In the genomic region with DNA sequence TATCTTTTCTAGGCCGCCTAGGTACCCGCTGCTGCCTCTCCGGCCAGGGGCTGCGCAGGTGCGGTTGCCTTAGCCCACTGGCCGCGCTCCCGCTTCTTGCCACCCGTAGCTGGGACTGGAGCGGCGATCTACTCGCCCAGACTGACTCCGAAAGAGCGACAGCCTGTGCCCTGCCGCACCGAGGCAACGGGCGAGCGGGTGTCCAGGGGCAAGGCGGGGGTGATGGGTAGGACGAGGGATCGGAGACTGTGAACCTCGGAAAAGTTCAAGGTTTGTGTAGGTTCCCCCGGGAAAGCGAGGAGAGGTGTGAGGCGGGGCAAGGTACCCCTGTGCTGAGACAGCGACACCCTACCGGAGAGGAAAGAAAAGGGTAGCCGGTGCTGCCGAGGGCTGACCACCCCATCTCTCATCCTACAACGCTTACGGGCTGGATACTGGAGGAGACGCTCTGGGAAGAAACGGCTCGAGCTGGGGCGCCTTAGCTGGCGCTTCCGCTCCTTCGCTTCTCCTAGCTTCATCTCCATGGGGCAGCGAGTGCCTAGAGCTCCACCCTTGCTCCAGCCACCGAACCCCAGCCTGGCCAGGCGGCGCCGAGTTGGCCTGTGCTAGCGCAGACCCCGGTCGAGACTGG, we compare ENCODE assay signal across 8 mouse cellular contexts. TPM values are rescaled to one million over a fixed set of nuclear protein-coding genes. Genes with fewer than 3 reads are reported as not detected.
DNase-seq lines count a peak whose midpoint lies in the region; ATAC-seq and TF ChIP-seq lines count a peak whose summit lies in the region.

No protein-coding gene starts in this region.

- no peak for TF ChIP-seq POLR2A in spleen, adult 2 months (IDR thresholded peaks at IDR 0.05; ENCODE audit: low read depth, low read length)

- no peak for TF ChIP-seq EP300 in stomach, postnatal 0 days (optimal IDR thresholded peaks at IDR 0.05)

- H3K9ac ChIP-seq in liver, embryonic 15.5 days: no peak overlapping the region
- peak overlapping the region; percentile 5; the same call in 1 of the 2 replicates for H3K9ac ChIP-seq in stomach, postnatal 0 days (ENCODE audit: low read length)

- DNase-seq in gastrocnemius, adult 2 months: no peak
- no peak for DNase-seq in gastrocnemius, adult 18-20 months (ENCODE audit: low spot score)
- no peak for DNase-seq in spleen, adult 2 months (ENCODE audit: low read depth in 1 of 2, low spot score in 2 of 2)
- DNase-seq in spleen, postnatal 14 days (ENCODE audit: low spot score in 2 of 2): no peak
- DNase-seq in frontal cortex, postnatal 36 days (ENCODE audit: low spot score in 2 of 2): peak; percentile 13 to 27
- no peak for DNase-seq in stomach, postnatal 0 days (ENCODE audit: low spot score)
- no peak for DNase-seq in gastrocnemius, postnatal 36 days

- H3K27me3 ChIP-seq in spleen, adult 2 months (ENCODE audit: control insufficient read depth, insufficient read depth, low read length): peaks cover 33% of the 10 kb centered on the region
- H3K27me3 ChIP-seq in liver, embryonic 15.5 days: peaks cover 87% of the 10 kb centered on the region
- peaks cover 13% of the 10 kb centered on the region for H3K27me3 ChIP-seq in stomach, postnatal 0 days (ENCODE audit: control insufficient read depth, insufficient read depth, low read length)

- peak overlapping the region; percentile 65 for H3K4me3 ChIP-seq in gastrocnemius, adult 2 months
- peak overlapping the region; percentile 24; the same call in 1 of the 2 replicates for H3K4me3 ChIP-seq in spleen, adult 2 months (ENCODE audit: extremely low read depth, insufficient read depth, insufficient read length)
- peak overlapping the region; percentile 24; the same call in 1 of the 2 replicates for H3K4me3 ChIP-seq in liver, embryonic 15.5 days (replicated peaks)
- H3K4me3 ChIP-seq in stomach, postnatal 0 days (ENCODE audit: low read depth, low read length): peak overlapping the region; percentile 48

- intact Hi-C loops in gastrocnemius, adult 2 months (cut with DNase I): no loop called here
- intact Hi-C loops in gastrocnemius, postnatal 36 days (cut with DNase I): no loop called here

- H3K4me2 ChIP-seq in liver, embryonic 15.5 days: peak overlapping the region; percentile 32
- peak overlapping the region; percentile 67 for H3K4me2 ChIP-seq in stomach, postnatal 0 days (replicated peaks; ENCODE audit: low read depth)

- H3K36me3 ChIP-seq in spleen, adult 2 months (ENCODE audit: control insufficient read depth, insufficient read depth, low read length): no peaks in the 10 kb centered on the region
- no peaks in the 10 kb centered on the region for H3K36me3 ChIP-seq in liver, embryonic 15.5 days (replicated peaks)
- H3K36me3 ChIP-seq in stomach, postnatal 0 days (ENCODE audit: control insufficient read depth, insufficient read depth, low read length): no peaks in the 10 kb centered on the region

- no peaks in the 10 kb centered on the region for H3K9me3 ChIP-seq in liver, embryonic 15.5 days (replicated peaks)
- H3K9me3 ChIP-seq in stomach, postnatal 0 days (ENCODE audit: control insufficient read depth, low read length): no peaks in the 10 kb centered on the region

- peaks cover 15% of the 10 kb centered on the region; the same call in 1 of the 2 replicates for H3K4me1 ChIP-seq in spleen, adult 2 months (ENCODE audit: control insufficient read depth, insufficient read depth, insufficient read length)
- no peaks in the 10 kb centered on the region for H3K4me1 ChIP-seq in liver, embryonic 15.5 days (replicated peaks)
- 0 out of 2 replicates have a peak, but pooled peaks cover 4% of the 10 kb centered on the region for H3K4me1 ChIP-seq in stomach, postnatal 0 days (replicated peaks; ENCODE audit: control insufficient read depth, insufficient read depth)

- ATAC-seq in liver, embryonic 15.5 days (ENCODE audit: insufficient read depth): no peak
- no peak for ATAC-seq in stomach, postnatal 0 days (ENCODE audit: low FRiP score, low TSS enrichment)

- 4% methylated on average over 47 of the region's 47 CpGs for WGBS in spleen, adult 2 months
- WGBS in liver, embryonic 15.5 days (ENCODE audit: insufficient replicate concordance): 1% methylated on average over 47 of the region's 47 CpGs
- under 1% methylated on average over 43 of the region's 47 CpGs for WGBS in stomach, postnatal 0 days

- no peak for TF ChIP-seq CTCF in gastrocnemius, adult 2 months (IDR thresholded peaks at IDR 0.05)
- no peak for TF ChIP-seq CTCF in spleen, adult 2 months (IDR thresholded peaks at IDR 0.05; ENCODE audit: extremely low read depth, insufficient read depth, insufficient read length, insufficient replicate concordance)
- TF ChIP-seq CTCF in stomach, postnatal 0 days (IDR thresholded peaks at IDR 0.05; ENCODE audit: low read depth): no peak

- H3K27ac ChIP-seq in gastrocnemius, adult 2 months: no peak overlapping the region
- H3K27ac ChIP-seq in spleen, adult 2 months (ENCODE audit: insufficient read depth, low read length): no peak overlapping the region
- H3K27ac ChIP-seq in liver, embryonic 15.5 days (replicated peaks): no peak overlapping the region
- no peak overlapping the region for H3K27ac ChIP-seq in stomach, postnatal 0 days (replicated peaks)

RNA-seq across cellular contexts. Expression of a gene that starts 0.9 kb away (rescaled TPM):
- not detected for total RNA-seq in gastrocnemius, adult 2 months (2021)
- not detected for total RNA-seq in gastrocnemius, adult 18-20 months (2021)
- polyA plus RNA-seq in spleen, adult 2 months (2012; rRNA removed): 0.23 and 0.35 TPM in 2 replicates
- polyA plus RNA-seq in liver, embryonic 15.5 days (2015; fragmentation: Nextera tagmentation; extraction: Ambion mirVana): 0.23 TPM in 2 replicates
- polyA plus RNA-seq in stomach, postnatal 0 days (2015; fragmentation: Nextera tagmentation; extraction: Ambion mirVana): 0.17 and 0.21 TPM in 2 replicates
- total RNA-seq in gastrocnemius, postnatal 36 days (2021): not detected

Comparison
In these comparisons a context has a peak if more than half of its experiments do, and no peak if none do; other contexts are left out.
1. DNase-seq: peak in frontal cortex, postnatal 36 days (2 of 2); none in gastrocnemius, adult 2 months (single experiment), gastrocnemius, adult 18-20 months (single experiment), spleen, adult 2 months (0 of 2), spleen, postnatal 14 days (0 of 2), stomach, postnatal 0 days (single experiment) and gastrocnemius, postnatal 36 days (0 of 2).
2. Peak in every context shown above with its lines, with median percentiles within 50 percentile points of each other: H3K4me3 ChIP-seq.